Mouse (Mus musculus) neural tube, embryonic 14.5 days (tissue): ENCODE data around the gene Diablo. TPM values are rescaled to one million over a fixed set of nuclear protein-coding genes. Genes with fewer than 3 reads are reported as not detected.

ENCODE experiments used
- ATAC-seq: fragments of 200-750 bp; cut with Nextera tagmentation; 2 replicates; pipeline ENCODE4 v1.8.0; 2017; ENCODE audit warnings: low read depth, mild to moderate bottlenecking, moderate TSS enrichment, moderate library complexity
- H3K27ac ChIP-seq: fragments of 300-500 bp; sonication (generic); 2 replicates; pipeline ENCODE4 v1.5.1; 2014; ENCODE audit warnings: low read depth, mild to moderate bottlenecking, control low read depth, low read length, moderate library complexity, mixed read lengths
- H3K27me3 ChIP-seq: fragments of 300-500 bp; sonication (generic); 2 replicates; pipeline ENCODE4 v1.6.1; 2014; ENCODE audit warnings: low read length; ENCODE audit not compliant: control insufficient read depth, insufficient read depth
- H3K36me3 ChIP-seq: fragments of 300-500 bp; sonication (generic); 2 replicates; pipeline ENCODE4 v1.6.1; 2014; ENCODE audit warnings: low read length, mixed read lengths; ENCODE audit not compliant: control insufficient read depth, insufficient read depth
- H3K4me1 ChIP-seq: fragments of 300-500 bp; sonication (generic); 2 replicates; pipeline ENCODE4 v1.6.1; 2014; ENCODE audit warnings: low read length; ENCODE audit not compliant: control insufficient read depth, insufficient read depth
- H3K4me2 ChIP-seq: fragments of 300-500 bp; sonication (generic); 2 replicates; pipeline ENCODE4 v1.6.1; 2014; ENCODE audit warnings: mild to moderate bottlenecking, low read depth, low read length, control low read depth
- H3K4me3 ChIP-seq: fragments of 300-500 bp; sonication (generic); 2 replicates; pipeline ENCODE4 v1.5.1; 2014; ENCODE audit warnings: low read depth, low read length, control low read depth, mixed read lengths
- H3K9ac ChIP-seq: fragments of 300-500 bp; sonication (generic); replicated peaks from 2 replicates; pipeline ENCODE4 v1.6.1; 2014; ENCODE audit warnings: low read depth, mild to moderate bottlenecking, control low read depth, low read length, mixed read lengths
- H3K9me3 ChIP-seq: fragments of 300-500 bp; sonication (generic); 2 replicates; pipeline ENCODE4 v1.6.1; 2016; ENCODE audit warnings: low read length; ENCODE audit not compliant: control insufficient read depth
- WGBS: fragments of 180-500 bp; shearing (Covaris S2); extraction: QIAGEN DNeasy Blood & Tissue Kit; methylation state at CpG from one replicate; pipeline ENCODE4 v1.1.7; 2014; 5-methylcytosine and 5-hydroxymethylcytosine counted together
- microRNA-seq: library from miRNA; unstranded; fragments of <30 nt; microRNA quantifications from one replicate; pipeline ENCODE4, GENCODE M21; 2016
- polyA plus RNA-seq: library from polyadenylated mRNA; unstranded; fragments of >200 nt; fragmentation: Nextera tagmentation; extraction: Ambion mirVana; gene quantifications from 2 replicates; pipeline ENCODE4 v1.2.1, GENCODE M21; 2014

Gene Diablo
- polyA plus RNA-seq, 1 experiment from 2014 or later, result 111 TPM

DNA sequence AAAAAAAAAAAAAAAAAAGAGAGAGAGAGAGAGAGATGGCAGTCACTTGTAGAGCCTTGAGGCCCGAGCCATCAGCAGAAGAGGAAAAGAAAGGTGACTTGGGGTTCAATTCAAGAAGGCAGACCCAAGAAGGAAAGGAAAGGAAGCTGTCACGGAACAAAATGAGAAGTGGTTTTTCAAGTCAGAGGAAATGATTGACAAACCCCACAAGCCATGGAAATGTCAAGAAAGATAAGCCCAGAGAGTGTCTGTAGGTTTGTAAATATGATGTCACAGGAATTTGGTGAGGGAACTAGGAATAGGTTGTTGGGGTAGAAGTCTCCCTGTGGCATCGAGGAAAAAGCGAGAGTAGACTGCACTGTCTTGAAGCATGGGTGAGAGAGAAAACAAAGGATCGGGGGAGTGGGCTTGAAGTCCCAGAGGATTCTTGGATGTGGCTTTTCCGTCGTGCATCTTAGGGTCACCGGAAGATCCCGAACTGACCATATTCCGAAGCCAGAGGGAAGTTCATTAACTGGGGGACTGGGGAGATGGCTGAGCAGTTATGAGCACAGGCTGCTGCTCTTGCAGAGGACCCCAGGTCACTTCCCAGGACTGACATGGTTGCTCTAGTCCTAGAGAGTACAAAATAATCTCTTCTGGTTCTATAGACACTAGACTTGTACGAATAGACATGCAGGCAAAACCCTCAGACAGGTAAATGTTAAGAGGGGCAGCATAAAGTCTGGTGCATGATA is 36.1 kb downstream of the Diablo start:
- Histone ChIP-seq H3K27me3 (no peaks in the 10 kb centered on the region), H3K9ac (no peak overlapping the region), H3K4me2 (no peak overlapping the region), H3K4me1 (0 out of 2 replicates have a peak, but pooled peaks cover 5% of the 10 kb centered on the region), H3K4me3 (no peak overlapping the region), H3K9me3 (no peaks in the 10 kb centered on the region), H3K36me3 (no peaks in the 10 kb centered on the region), H3K27ac (no peak overlapping the region)
- no peak for ATAC-seq
- 87% methylated on average over 11 of the region's 11 CpGs for WGBS

DNA sequence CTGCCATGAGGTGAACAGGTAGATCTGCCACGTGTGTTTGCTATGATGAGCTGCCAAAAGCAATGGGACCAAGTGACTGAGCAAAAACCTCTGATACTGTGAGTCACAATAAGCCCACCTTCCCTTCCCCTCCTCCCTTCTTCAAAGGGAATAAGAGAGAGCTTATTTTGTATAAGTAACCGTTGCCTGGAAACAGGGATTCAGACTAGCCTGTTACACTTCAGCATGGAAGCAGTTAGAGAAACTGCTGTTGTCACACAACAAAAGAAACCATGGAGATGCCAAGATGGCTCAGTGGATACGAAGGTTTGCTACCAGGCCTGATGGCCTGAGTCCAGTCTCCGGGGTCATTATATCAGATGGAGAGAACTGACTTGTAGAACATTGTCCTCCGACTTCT is 50.2 kb downstream of the Diablo start:
- H3K4me1 ChIP-seq, result no peaks in the 10 kb centered on the region
- H3K27me3 ChIP-seq, result no peaks in the 10 kb centered on the region
- no peaks in the 10 kb centered on the region for H3K9me3 ChIP-seq
- ATAC-seq, result no peak
- WGBS, result 63% methylated on average over 5 of the region's 5 CpGs
- no peak overlapping the region for H3K4me3 ChIP-seq
- no peak overlapping the region for H3K4me2 ChIP-seq
- no peaks in the 10 kb centered on the region for H3K36me3 ChIP-seq
- no peak overlapping the region for H3K9ac ChIP-seq
- no peak overlapping the region for H3K27ac ChIP-seq

DNA sequence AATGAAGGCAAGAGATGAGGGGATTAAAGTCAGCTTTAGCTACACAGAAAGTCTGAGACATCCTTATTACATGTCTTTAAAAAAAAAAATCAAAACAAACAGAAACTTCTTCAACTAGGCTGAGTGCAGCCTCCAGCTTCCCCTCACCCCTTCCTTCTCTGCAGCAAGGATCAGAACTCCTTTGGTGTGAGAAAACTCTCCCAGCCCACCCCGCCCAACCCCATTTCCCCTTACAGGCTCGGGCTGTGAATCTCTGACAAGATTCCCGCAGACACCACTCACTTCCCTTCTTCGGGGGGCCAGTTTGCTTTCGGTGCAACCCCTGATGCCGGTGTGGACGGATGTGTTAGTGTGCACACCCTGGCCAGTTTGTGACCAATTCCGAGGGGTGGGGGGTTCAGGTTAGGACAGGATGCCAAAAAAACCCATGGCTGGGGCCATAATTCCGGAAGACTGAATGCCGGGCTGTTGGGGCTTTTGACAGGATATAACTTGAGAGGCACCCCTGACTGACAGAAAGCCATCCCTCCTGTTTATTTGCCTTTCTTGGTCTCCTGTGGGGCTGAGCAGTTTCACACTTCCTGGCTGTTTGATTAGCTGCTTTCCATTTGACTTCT is 53.1 kb downstream of the Diablo start:
- Histone ChIP-seq H3K27ac (no peak overlapping the region), H3K36me3 (no peaks in the 10 kb centered on the region), H3K9me3 (no peaks in the 10 kb centered on the region), H3K4me2 (no peak overlapping the region), H3K9ac (no peak overlapping the region), H3K27me3 (no peaks in the 10 kb centered on the region), H3K4me3 (no peak overlapping the region), H3K4me1 (no peaks in the 10 kb centered on the region)
- 58% methylated on average over 10 of the region's 10 CpGs for WGBS
- ATAC-seq, result no peak

DNA sequence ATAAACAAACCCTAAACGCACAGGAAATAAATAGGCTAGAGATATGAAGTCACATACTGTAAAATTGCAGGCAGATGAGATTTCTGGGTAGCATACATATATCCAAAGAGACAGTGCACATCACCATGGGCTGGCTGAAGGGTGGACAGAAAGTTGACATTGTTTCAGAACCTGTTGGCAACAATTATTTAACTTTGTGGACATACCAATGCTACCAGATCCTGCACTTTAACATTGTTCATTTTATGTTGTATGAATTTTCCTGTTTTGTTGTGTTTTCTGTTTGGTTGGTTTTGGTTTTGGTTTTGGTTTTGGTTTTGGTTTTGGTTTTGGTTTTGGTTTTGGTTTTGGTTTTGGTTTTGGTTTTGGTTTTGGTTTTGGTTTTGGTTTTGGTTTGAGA is 59.3 kb downstream of the Diablo start:
- H3K4me1 ChIP-seq, result no peaks in the 10 kb centered on the region
- ATAC-seq, result no peak
- H3K4me2 ChIP-seq, result no peak overlapping the region
- no peak overlapping the region for H3K4me3 ChIP-seq
- no peaks in the 10 kb centered on the region for H3K9me3 ChIP-seq
- H3K27me3 ChIP-seq, result no peaks in the 10 kb centered on the region
- H3K9ac ChIP-seq, result no peak overlapping the region
- 73% methylated on average over 1 of the region's 1 CpGs for WGBS
- H3K36me3 ChIP-seq, result no peaks in the 10 kb centered on the region
- no peak overlapping the region for H3K27ac ChIP-seq

DNA sequence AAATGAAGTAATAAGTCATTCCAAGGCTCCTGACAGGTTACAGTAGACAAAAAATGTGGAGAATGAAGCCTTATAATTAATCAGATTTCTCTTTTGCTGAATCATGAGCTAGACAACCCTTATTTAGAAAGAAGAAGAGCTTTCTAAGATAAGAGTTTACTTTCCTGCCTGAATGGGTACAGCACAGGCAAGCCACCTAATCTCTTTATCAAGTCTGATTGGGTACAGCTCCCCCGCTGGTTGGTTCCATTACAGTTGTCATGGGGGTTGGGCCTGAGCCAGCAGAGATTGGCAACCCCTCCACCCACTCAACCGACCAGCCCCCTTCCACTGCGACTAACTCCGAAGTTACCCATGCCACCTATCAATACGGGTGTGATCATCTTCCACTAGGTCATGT is 62.6 kb downstream of the Diablo start:
- 0 out of 2 replicates have a peak, but pooled peaks cover 1% of the 10 kb centered on the region for H3K36me3 ChIP-seq
- no peak overlapping the region for H3K9ac ChIP-seq
- no peak overlapping the region for H3K27ac ChIP-seq
- H3K4me3 ChIP-seq, result no peak overlapping the region
- whole genome bisulfite sequencing, result 71% methylated on average over 5 of the region's 5 CpGs
- H3K4me1 ChIP-seq, result no peaks in the 10 kb centered on the region
- no peak overlapping the region for H3K4me2 ChIP-seq
- no peaks in the 10 kb centered on the region for H3K27me3 ChIP-seq
- ATAC-seq, result no peak
- no peaks in the 10 kb centered on the region for H3K9me3 ChIP-seq

Small RNAs within 50 kb of the gene (microRNA-seq; reads per million reads assigned to microRNA genes)
- gene Mir7647, result 0.85 reads per million

Other genes starting within 250 kb of the Diablo start
- 38.7 and 40.8 TPM in 2 replicates for gene Bcl7a, start 180.3 kb downstream of the Diablo start, polyA plus RNA-seq
- 24.4 and 26.7 TPM in 2 replicates for gene Mlxip, start 129.4 kb downstream of the Diablo start, polyA plus RNA-seq
- gene Lrrc43, start 34.9 kb downstream of the Diablo start, polyA plus RNA-seq, result 0.13 and 0.44 TPM in 2 replicates
- gene Il31, start 34.7 kb downstream of the Diablo start, polyA plus RNA-seq, result not detected in 2 replicates
- gene B3gnt4, start 13.7 kb downstream of the Diablo start, polyA plus RNA-seq, result 0.79 and 1.3 TPM in 2 replicates
- 0.17 and 16.3 TPM in 2 replicates for gene Gm49027, start 1.3 kb upstream of the Diablo start, polyA plus RNA-seq
- gene Vps33a, start 48.9 kb upstream of the Diablo start, polyA plus RNA-seq, result 47.3 and 50.8 TPM in 2 replicates
- gene Clip1, start 160.4 kb upstream of the Diablo start, polyA plus RNA-seq, result 85.2 and 87.0 TPM in 2 replicates
- 72.5 and 80.6 TPM in 2 replicates for gene Zcchc8, start 196.9 kb upstream of the Diablo start, polyA plus RNA-seq
- 135 and 140 TPM in 2 replicates for gene Rsrc2, start 225.2 kb upstream of the Diablo start, polyA plus RNA-seq
- gene Kntc1, start 225.5 kb upstream of the Diablo start, polyA plus RNA-seq, result 4.3 and 5.2 TPM in 2 replicates